Mouse (Mus musculus) 3134 (cell line): ENCODE data around the gene Cuta.
"Not testable (repeated sequence)": the region's sequence is repeated elsewhere in the genome, so short reads cannot be mapped to it uniquely, and the experiment has no call there.

Experiments
- DNase-seq: peaks from one replicate; pipeline ENCODE4 v3.0.0-alpha.2; 2011; ENCODE audit warnings: low spot score; ENCODE audit not compliant: insufficient read length; ENCODE audit errors: extremely low read depth

The Cuta gene

DNA sequence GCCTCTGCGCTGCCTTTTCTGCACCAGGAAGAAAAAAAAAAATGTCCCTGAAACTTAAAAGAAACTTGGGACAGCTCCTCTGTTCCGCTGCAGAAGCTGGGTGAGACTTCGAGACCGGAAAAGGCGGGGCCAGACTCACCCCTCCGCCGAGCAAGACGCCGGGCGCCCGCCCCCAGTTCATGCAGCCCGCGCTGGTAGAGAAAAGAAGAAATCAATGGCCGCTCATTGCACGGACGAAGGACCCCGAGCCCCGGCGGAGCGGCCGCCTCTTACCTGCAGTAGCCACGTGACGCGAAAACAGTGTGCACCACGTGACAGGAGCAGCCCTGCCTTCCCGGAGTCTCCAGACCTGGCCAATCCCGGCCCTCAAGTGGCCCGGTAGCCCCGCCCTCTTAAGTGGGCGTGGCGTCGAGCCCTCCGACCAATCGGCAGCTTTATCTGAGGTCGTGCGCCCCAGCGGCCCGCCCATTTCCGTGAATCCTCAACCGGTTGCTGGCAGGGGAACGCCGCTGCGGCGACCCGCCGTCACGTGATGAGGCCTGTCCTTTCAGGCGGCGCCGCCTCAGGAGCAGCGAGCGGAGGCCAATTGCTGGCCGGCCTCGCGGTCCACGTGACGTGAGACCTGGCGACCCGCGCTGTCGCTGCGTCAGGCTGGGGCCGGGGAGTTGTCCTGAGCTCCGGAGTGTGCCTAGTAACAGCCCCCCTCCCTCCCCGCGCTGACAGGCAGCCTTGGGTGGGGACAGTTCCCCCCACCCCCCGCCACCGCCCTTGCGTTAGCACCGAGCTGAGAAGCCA lies at the start of gene Cuta:
Gene Cuta (minus strand): TSS at position 392 of the 795 bp plus-strand sequence.
- peak; percentile 100 for DNase-seq

- no peak for DNase-seq
Measured at GRCm38 (mm10) chr17:26985503-26986179, 46.3 kb upstream of the Cuta start.

- DNase-seq, result no peak
Measured at GRCm38 (mm10) chr17:26983382-26983781, 44.0 kb upstream of the Cuta start.

- no peak for DNase-seq
Measured at GRCm38 (mm10) chr17:26981050-26981449, 41.7 kb upstream of the Cuta start.

- no peak for DNase-seq
Measured at GRCm38 (mm10) chr17:26979426-26979825, 40.1 kb upstream of the Cuta start.

- not testable (repeated sequence) for DNase-seq
Measured at GRCm38 (mm10) chr17:26977354-26977753, 38.0 kb upstream of the Cuta start.

DNA sequence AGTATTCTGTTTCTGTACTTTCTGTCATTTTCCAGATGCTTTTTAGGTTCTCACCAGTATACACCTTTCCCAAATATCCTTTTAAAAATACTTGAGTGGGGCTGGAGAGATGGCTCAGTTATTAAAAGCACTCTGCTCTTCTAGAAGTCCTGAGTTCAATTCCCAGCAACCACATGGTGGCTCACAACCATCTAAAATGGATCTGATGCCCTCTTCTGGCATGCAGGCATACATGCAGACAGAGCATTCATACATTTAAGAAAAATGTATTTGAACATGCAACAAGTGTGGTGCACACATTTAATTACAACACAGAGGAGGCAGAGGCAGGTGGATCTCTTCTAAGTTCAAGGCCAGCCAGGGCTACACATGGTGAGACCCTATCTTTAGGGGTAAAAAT lies 36.0 kb upstream of the Cuta start:
- no peak for DNase-seq

DNA sequence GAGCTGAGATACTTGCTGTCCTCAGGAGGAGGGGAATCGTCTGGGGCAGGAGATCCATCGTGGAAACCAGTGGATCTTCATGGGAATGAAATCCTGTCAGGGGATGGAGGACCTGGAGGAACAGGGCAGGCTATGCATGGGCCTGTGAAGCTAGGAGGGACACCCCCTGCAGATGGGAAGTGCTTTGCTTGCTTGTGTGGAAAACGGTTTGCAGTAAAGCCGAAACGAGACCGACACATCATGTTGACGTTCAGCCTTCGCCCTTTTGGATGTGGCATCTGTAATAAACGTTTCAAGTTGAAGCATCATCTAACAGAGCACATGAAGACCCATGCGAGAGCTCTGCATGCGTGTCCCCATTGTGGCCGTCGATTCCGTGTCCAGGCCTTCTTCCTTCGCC lies 35.2 kb upstream of the Cuta start:
- no peak for DNase-seq

DNA sequence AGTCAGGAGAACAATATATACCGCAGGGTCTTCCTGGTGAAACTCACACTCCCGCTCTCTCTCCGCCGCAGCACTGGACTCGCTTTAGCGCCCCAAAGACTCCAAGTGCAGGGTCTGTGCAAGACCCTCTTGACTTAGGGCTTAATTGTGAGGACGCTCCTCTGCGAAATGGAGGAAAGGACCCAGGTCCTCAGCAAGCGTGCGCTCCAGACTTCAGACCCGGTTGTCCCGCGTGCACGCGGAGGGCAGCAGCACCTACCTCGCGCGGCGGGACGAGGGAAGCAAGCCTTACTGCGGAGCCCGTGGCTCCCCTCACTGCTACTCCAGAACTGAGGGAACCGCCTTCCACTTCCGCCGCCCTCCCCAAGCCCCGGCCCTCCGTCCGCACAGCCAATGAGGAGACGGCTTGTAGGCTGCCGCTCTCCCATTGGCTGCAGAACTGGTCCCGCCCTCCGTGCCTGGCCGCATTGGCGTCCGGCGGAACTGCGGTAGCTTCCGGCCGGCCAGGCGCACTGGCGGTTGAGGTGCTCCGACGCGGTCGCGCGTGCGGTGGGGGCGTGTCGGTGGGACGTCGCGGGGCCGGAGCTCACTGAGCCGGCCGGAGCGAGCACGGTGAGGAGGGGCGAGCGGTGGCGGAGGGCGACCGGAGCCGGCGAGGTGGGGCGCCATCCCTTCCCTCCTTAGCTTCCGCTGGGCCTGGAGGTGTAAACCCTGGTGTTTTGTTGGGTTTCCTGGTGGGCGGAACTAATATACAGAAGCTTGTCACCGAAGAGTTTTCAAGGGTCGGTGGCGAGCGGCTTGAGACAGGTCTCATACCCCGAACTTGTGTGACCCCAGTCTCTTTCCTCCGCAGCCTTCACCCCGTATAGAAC lies 33.6 kb upstream of the Cuta start, which contains the start of gene Zbtb9:
Gene Zbtb9 (plus strand): TSS at position 465 of the 872 bp plus-strand sequence.
- DNase-seq, result peak; percentile 98

DNA sequence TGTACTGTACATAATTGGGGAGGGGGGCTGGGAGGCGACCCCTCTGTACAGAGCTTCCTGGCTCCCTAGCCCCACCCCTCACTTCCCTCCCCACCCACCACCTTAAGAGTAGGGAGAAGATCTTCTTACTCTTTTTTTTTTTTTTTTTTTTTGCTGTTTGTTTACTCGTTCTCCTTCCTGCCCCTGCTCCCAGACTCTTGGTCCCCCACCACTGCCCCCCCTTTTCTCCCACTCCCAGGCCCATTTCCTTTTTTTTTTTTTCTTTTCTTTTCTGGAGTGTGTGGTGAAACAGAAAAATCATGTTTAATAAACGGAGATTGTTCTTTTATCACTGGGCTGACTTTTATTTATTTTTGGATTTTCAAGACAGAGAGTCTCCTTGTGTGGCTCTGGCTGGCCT lies 32.7 kb upstream of the Cuta start:
- DNase-seq, result no peak

GRCm38 (mm10) chr17:26971247-26971905 lies 32.0 kb upstream of the Cuta start:
- no peak for DNase-seq

DNA sequence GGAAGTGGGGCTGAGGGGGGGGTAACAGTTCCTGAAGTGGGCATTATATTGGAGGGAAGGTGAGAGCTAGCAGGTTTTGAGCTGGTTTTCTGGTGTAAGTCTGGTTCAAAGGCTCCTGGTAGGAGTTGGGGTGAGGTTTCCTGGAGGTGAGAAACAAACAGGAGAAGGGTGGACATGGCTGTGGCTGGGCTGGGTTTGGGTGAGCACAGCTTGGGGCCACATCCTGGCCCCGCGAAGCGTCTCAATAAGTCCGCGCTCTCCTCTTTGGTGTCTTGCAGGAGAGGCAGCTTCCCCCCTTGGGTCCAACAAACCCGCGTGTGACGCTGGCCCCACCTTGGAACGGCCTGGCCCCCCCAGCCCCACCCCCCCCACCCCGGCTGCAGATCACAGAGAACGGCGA lies 30.9 kb upstream of the Cuta start:
- DNase-seq, result no peak

- DNase-seq, result no peak
Measured at GRCm38 (mm10) chr17:26969257-26969656, 29.9 kb upstream of the Cuta start.

GRCm38 (mm10) chr17:26968200-26968611 lies 28.8 kb upstream of the Cuta start:
- no peak for DNase-seq

DNA sequence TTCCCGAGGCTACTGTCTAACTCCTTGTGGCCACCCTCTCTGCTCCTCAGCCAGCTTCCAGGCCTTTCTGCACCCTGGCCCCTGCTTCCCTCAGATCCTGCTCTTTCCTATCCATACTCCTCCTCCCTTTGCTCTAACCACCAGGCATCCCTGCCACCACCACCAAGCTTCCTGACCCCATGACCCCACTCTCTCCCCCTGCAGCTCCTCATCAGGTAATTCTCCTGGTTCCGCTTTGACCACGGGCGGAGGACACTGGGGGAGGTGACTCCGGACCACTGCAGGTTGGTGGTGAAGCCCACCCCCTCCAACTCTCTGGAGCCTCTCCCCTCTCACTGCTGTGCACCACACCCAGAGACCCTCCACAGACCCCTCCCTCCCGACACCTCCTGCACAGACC lies 28.1 kb upstream of the Cuta start:
- no peak for DNase-seq

GRCm38 (mm10) chr17:26966993-26967392 lies 27.6 kb upstream of the Cuta start:
- DNase-seq, result no peak

DNA sequence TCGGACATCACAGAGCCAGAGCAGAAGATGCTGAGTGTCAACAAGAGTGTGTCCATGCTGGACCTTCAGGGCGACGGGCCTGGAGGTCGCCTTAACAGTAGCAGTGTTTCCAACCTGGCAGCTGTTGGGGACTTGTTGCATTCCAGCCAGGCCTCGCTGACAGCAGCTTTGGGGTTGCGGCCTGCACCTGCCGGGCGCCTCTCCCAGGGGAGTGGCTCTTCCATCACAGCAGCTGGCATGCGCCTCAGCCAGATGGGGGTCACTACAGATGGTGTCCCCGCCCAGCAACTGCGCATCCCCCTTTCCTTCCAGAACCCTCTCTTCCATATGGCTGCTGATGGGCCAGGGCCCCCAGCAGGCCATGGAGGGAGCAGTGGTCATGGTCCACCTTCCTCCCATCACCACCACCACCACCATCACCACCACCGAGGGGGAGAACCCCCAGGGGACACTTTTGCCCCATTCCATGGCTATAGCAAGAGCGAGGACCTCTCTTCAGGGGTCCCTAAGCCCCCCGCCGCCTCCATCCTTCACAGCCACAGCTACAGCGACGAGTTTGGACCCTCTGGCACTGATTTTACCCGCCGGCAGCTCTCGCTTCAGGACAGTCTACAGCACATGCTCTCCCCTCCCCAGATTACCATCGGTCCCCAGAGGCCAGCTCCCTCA lies 22.3 kb upstream of the Cuta start:
- no peak for DNase-seq

DNA sequence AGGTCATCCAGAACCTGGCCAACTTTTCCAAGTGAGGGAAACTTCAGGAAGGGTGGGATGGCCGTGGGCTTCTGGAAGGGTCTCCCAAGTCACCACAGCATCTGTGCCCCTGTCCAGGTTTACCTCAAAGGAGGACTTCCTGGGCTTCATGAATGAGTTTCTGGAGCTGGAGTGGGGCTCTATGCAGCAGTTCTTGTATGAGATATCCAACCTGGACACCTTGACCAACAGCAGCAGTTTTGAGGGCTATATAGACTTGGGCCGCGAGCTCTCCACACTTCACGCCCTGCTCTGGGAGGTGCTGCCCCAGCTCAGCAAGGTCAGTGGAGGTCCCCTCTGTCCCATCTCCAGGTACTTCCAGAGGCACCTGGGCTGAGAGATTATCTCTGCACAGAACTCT lies 20.4 kb upstream of the Cuta start:
- no peak for DNase-seq

DNA sequence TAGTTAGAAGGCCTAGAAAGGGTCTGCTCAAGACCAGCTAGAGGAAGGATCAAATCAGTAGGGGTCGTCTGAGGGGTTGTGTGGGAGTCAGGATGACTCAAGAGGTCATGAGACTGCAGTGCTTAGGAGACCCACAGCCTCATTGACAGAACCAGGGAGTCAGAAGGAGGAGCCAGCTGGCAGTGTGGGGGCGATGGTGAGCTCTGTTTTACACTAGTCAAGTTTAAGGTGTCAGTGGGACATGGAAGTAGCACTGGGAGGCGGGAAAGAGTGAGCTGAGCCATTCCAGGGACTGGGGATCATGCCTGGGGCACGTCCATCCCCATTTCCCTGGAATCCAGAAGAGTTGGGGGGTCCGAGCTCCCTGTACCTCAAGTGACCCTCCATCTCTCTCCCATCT lies 19.5 kb upstream of the Cuta start:
- no peak for DNase-seq

DNA sequence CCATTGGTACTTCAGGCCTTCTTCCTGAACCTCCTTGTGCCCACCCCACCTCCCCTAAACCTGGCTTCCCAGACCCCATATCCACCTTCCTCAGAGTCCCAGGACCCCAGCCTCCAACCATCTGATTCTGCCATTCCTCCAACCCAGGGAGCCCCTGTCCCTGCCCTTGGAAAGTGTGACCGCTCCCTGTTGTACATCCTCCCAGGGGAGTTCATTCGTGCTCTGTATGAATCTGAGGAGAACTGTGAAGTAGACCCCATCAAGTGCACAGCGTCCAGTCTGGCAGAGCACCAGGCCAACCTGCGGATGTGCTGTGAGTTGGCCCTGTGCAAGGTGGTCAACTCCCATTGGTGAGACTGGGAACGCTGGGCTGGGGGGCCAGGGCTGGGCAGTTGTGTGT lies 18.5 kb upstream of the Cuta start:
- DNase-seq, result no peak
